Mouse (Mus musculus) CH12.LX (cell line): ENCODE measurements around the gene Tnfrsf14. TPM values are rescaled to one million over a fixed set of nuclear protein-coding genes. Genes with fewer than 3 reads are reported as not detected.
A peak's percentile ranks its signal among the peaks of the same experiment; 100 is the strongest.

Experiments
- DNase-seq: peaks from one replicate; pipeline ENCODE4 v3.0.0-alpha.2; 2013; ENCODE audit errors: extremely low read depth
- H3K27ac ChIP-seq: 2 replicates; pipeline ENCODE4 v1.5.1; 2012; ENCODE audit warnings: low read depth, mild to moderate bottlenecking, control low read depth, moderate library complexity; ENCODE audit not compliant: insufficient read depth
- H3K27me3 ChIP-seq: replicated peaks from 2 replicates; pipeline ENCODE3; 2012; ENCODE audit warnings: inconsistent platforms
- H3K36me3 ChIP-seq, 2 experiments: replicated peaks in 1 of 2; 2 replicates each; pipeline versions ENCODE3 to v1.6.1; 2012; ENCODE audit warnings: inconsistent platforms in 1 of 2, low read length in 1 of 2, mild to moderate bottlenecking in 1 of 2, mixed read lengths in 1 of 2, moderate library complexity in 1 of 2; ENCODE audit not compliant: control insufficient read depth in 1 of 2, insufficient read depth in 1 of 2
- H3K4me1 ChIP-seq, 2 experiments: 2 replicates each; pipeline ENCODE4 v1.6.1; 2012; ENCODE audit warnings: inconsistent platforms in 1 of 2, moderate library complexity in 1 of 2; ENCODE audit not compliant: insufficient read depth in 2 of 2, control insufficient read depth in 1 of 2
- H3K4me2 ChIP-seq: 2 replicates; pipeline ENCODE4 v1.6.1; 2012; ENCODE audit warnings: low read depth, mild to moderate bottlenecking, control low read depth; ENCODE audit not compliant: poor library complexity, insufficient read depth, severe bottlenecking
- H3K4me3 ChIP-seq, 3 experiments: fragments of 150-350 bp in 1 of 3; sonication (generic) in 1 of 3; replicated peaks in 1 of 3; 2 replicates each; pipeline versions ENCODE3 to v1.5.1; 2011 to 2012; ENCODE audit warnings: low read depth in 2 of 3, low read length in 2 of 3, mild to moderate bottlenecking in 2 of 3, moderate library complexity in 2 of 3, control low read depth in 1 of 3, improper control_type of control experiment in 1 of 3, inconsistent platforms in 1 of 3, mixed read lengths in 1 of 3; ENCODE audit not compliant: poor library complexity in 1 of 3
- H3K79me2 ChIP-seq: replicated peaks from 2 replicates; pipeline ENCODE4 v1.6.1; 2012; ENCODE audit warnings: mild to moderate bottlenecking, moderate library complexity; ENCODE audit not compliant: control insufficient read depth, poor library complexity, insufficient read depth, severe bottlenecking; ENCODE audit errors: extremely low read depth
- H3K9ac ChIP-seq: 2 replicates; pipeline ENCODE4 v1.6.1; 2012; ENCODE audit warnings: low read depth, mild to moderate bottlenecking, control low read depth, moderate library complexity; ENCODE audit not compliant: insufficient read depth
- H3K9me3 ChIP-seq: replicated peaks from 2 replicates; pipeline ENCODE3; 2012; ENCODE audit warnings: low read length, inconsistent platforms, mixed read lengths
- BHLHE40 ChIP-seq: IDR thresholded peaks from 2 replicates; pipeline ENCODE4 v1.6.1; 2011; ENCODE audit warnings: mild to moderate bottlenecking, low read depth, low read length, improper control_type of control experiment
- CTCF ChIP-seq, 2 experiments: IDR thresholded peaks in 1 of 2; conservative IDR thresholded peaks in 1 of 2; 2 replicates each; pipeline ENCODE4 v1.5.1; 2011 to 2012; ENCODE audit warnings: low read depth in 2 of 2, low read length in 2 of 2, improper control_type of control experiment in 1 of 2, inconsistent platforms in 1 of 2, mild to moderate bottlenecking in 1 of 2, moderate library complexity in 1 of 2
- MAFK ChIP-seq: IDR thresholded peaks from 2 replicates; pipeline ENCODE4 v1.6.1; 2011; ENCODE audit warnings: low read length, improper control_type of control experiment; ENCODE audit not compliant: insufficient replicate concordance
- MAX ChIP-seq: IDR thresholded peaks from 2 replicates; pipeline ENCODE4 v1.6.1; 2011; ENCODE audit warnings: low read length, improper control_type of control experiment
- MXI1 ChIP-seq: IDR thresholded peaks from 2 replicates; pipeline ENCODE4 v1.6.1; 2011; ENCODE audit warnings: mild to moderate bottlenecking, low read depth, low read length, improper control_type of control experiment
- MYC ChIP-seq: IDR thresholded peaks from 2 replicates; pipeline ENCODE4 v1.6.1; 2011; ENCODE audit warnings: low read depth, mild to moderate bottlenecking, improper control_type of control experiment, low read length
- PAX5 ChIP-seq: IDR thresholded peaks from 2 replicates; pipeline ENCODE4 v1.6.1; 2012; ENCODE audit warnings: low read length, inconsistent platforms, mixed read lengths
- POLR2A ChIP-seq: IDR thresholded peaks from 2 replicates; pipeline ENCODE4 v1.6.1; 2011; ENCODE audit warnings: low read depth, mild to moderate bottlenecking, improper control_type of control experiment, low read length
- POLR2AphosphoS2 ChIP-seq: IDR thresholded peaks from 2 replicates; pipeline ENCODE4 v1.6.1; 2011; ENCODE audit warnings: low read depth, low read length, improper control_type of control experiment
- RCOR1 ChIP-seq: conservative IDR thresholded peaks from 2 replicates; pipeline ENCODE4 v1.6.1; 2012; ENCODE audit warnings: low read depth, mild to moderate bottlenecking, inconsistent platforms, low read length, improper control_type of control experiment
- SIN3A ChIP-seq: IDR thresholded peaks from 2 replicates; pipeline ENCODE4 v1.6.1; 2012; ENCODE audit warnings: low read length, improper control_type of control experiment, inconsistent platforms
- SMC3 ChIP-seq: IDR thresholded peaks from 2 replicates; pipeline ENCODE4 v1.6.1; 2011; ENCODE audit warnings: low read depth, low read length, improper control_type of control experiment
- TBP ChIP-seq: conservative IDR thresholded peaks from 2 replicates; pipeline ENCODE4 v1.6.1; 2011; ENCODE audit warnings: low read depth, low read length, improper control_type of control experiment
- TCF12 ChIP-seq: IDR thresholded peaks from 2 replicates; pipeline ENCODE4 v1.6.1; 2014; ENCODE audit warnings: low read depth, mild to moderate bottlenecking, inconsistent platforms, low read length, improper control_type of control experiment
- UBTF ChIP-seq: IDR thresholded peaks from 2 replicates; pipeline ENCODE4 v1.6.1; 2012; ENCODE audit warnings: low read depth, mild to moderate bottlenecking, inconsistent platforms, low read length, improper control_type of control experiment, moderate library complexity
- USF2 ChIP-seq: conservative IDR thresholded peaks from 2 replicates; pipeline ENCODE4 v1.6.1; 2011; ENCODE audit warnings: low read depth, low read length, improper control_type of control experiment
- ZC3H11A ChIP-seq: IDR thresholded peaks from 2 replicates; pipeline ENCODE4 v1.6.1; 2012; ENCODE audit warnings: low read depth, mild to moderate bottlenecking, inconsistent platforms, low read length, improper control_type of control experiment
- dilution Hi-C: fragments of 300-500 bp; cut with MboI; formaldehyde crosslinking; loops from 2 replicates; pipeline ENCODE4 v1.14.3; 2020; ENCODE audit warnings: low sequenced_read_pairs; ENCODE audit not compliant: extremely low pct_unique_long_range_greater_than_20kb, extremely low pct_ligation_motif_present
- in situ Hi-C: fragments of 300-500 bp; cut with MboI; formaldehyde crosslinking; loops from 3 replicates; pipeline ENCODE4 v1.14.3; 2019; ENCODE audit warnings: low sequenced_read_pairs, low pct_ligation_motif_present, low pct_unique_long_range_greater_than_20kb, mixed read lengths
- polyA plus RNA-seq: library from polyadenylated mRNA; unstranded; fragments of >175 nt; gene quantifications from 2 replicates; pipeline ENCODE4 v1.2.1, GENCODE M21; 2012; ENCODE audit warnings: low read depth; ENCODE audit not compliant: insufficient read length
- total RNA-seq, 2 experiments: library from RNA; depleted of rRNA; stranded (reverse); fragments of 300-350 nt in 1 of 2; fragments of >200 nt in 1 of 2; gene quantifications; 2 replicates each; pipeline ENCODE4 v1.2.3; 2012 to 2014

Tnfrsf14 gene
- total and polyA plus RNA-seq, 3 experiments, result 20.0 to 109 (median 25.9) TPM

DNA sequence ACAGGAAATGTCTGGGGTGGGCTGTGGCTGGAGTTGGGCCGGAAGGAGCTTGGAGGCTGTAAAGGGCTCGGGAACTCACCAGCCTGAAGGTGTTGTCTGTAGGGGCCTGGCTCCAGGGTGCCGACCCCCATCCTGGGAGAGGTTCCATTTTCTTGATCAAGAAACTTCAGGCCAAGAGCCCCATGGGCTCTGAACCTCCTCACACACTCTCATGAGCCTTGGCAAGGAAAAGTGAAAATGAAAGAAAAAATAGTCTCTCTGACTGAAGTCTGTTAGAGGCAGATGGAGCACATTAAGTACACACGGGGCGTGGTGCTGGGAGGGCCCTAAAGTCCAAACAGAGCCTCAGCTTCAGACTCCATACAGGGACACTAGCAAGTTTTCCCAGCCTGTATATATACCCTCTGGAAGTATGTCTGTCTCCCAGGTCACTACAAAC lies 445 bp downstream of the Tnfrsf14 start:
- dilution Hi-C loops, result no loop called here
- no peak for DNase-seq

GRCm38 (mm10) chr4:154926969-154927898 lies 1.1 kb downstream of the Tnfrsf14 start:
- H3K27ac ChIP-seq, result peak overlapping the region; percentile 83

More for the DNA sequence above, 445 bp downstream of the Tnfrsf14 start:
- in situ Hi-C loops, result loop anchor here (25.0 kb wide), 1 partner anchor 791 kb away; the partner anchor contains the start of genes Trp73 and Wrap73
- TF ChIP-seq POLR2AphosphoS2 (0 out of 2 replicates have a peak, but pooled peaks have one; percentile 19), POLR2A (peak; percentile 57), TBP (peak; percentile 61; the same call in 1 of the 2 replicates), MYC (0 out of 2 replicates have a peak, but pooled peaks have one; percentile 9), PAX5 (no peak), CTCF (conservative IDR thresholded peaks at IDR 0.05 in 1 of 2, IDR thresholded peaks at IDR 0.05 in 1 of 2; ENCODE audit: low read depth in 2 of 2, low read length in 2 of 2) (no peak)
- Histone ChIP-seq H3K9ac (peak overlapping the region; percentile 91), H3K27me3 (no peaks in the 10 kb centered on the region), H3K4me2 (peak overlapping the region; percentile 93), H3K27ac (peak overlapping the region; percentile 83), H3K79me2 (peaks cover 25% of the 10 kb centered on the region), H3K36me3 (peaks cover 30 to 35% of the 10 kb centered on the region in 2 experiments), H3K4me1 (peaks cover 27 to 53% of the 10 kb centered on the region in 2 experiments), H3K9me3 (peaks cover 6% of the 10 kb centered on the region), H3K4me3 (peak overlapping the region; percentile 58 to 74 (median 67))

More at GRCm38 (mm10) chr4:154926969-154927898, 1.1 kb downstream of the Tnfrsf14 start:
- no peak for DNase-seq
- Histone ChIP-seq H3K9ac (peak overlapping the region; percentile 91), H3K36me3 (peaks cover 37 to 42% of the 10 kb centered on the region in 2 experiments), H3K79me2 (peaks cover 25% of the 10 kb centered on the region), H3K4me2 (peak overlapping the region; percentile 93), H3K4me3 (peak overlapping the region; percentile 58 to 74 (median 67)), H3K9me3 (peaks cover 6% of the 10 kb centered on the region), H3K27me3 (no peaks in the 10 kb centered on the region), H3K4me1 (peaks cover 22 to 47% of the 10 kb centered on the region in 2 experiments)
- dilution Hi-C loops, result no loop called here
- TF ChIP-seq ZC3H11A (no peak), USF2 (no peak), TCF12 (no peak; the same call in 1 of the 2 replicates), BHLHE40 (0 out of 2 replicates have a peak, but pooled peaks have one; percentile 23), SIN3A (peak; percentile 61), MYC (peak; percentile 38; the same call in 1 of the 2 replicates), RCOR1 (no peak), MAX (peak; percentile 34; the same call in 1 of the 2 replicates), TBP (0 out of 2 replicates have a peak, but pooled peaks have one; percentile 12), MAFK (no peak), UBTF (peak; percentile 20; the same call in 1 of the 2 replicates), MXI1 (no peak; the same call in 1 of the 2 replicates), SMC3 (no peak)
- in situ Hi-C loops, result loop anchor here (25.0 kb wide), 1 partner anchor 790 kb away; the partner anchor contains the start of genes Trp73 and Wrap73
